Comparison of ENCODE assay signal across 21 mouse cellular contexts in genomic region chr7:92105956-92106355, GRCm38 (mm10).
DNase-seq lines count a peak whose midpoint lies in the region; ATAC-seq and TF ChIP-seq lines count a peak whose summit lies in the region.
"Had no signal": no experiment of that assay in that cellular context is flagged by ENCODE, and none has a peak within 500 bp of the region (broad histone marks: within the 10 kb centered on the region; RNA-seq: fewer than 3 reads in every experiment).

No protein-coding gene starts in this region.

- H3K9ac ChIP-seq in hindbrain, embryonic 15.5 days, result 0 out of 2 replicates have a peak overlapping the region, but pooled peaks have one; percentile 19
- no peak overlapping the region for H3K9ac ChIP-seq in hindbrain, postnatal 0 days (replicated peaks; ENCODE audit: low read length)
- H3K9ac ChIP-seq: forebrain, embryonic 13.5 days; liver, embryonic 14.5 days; lung, embryonic 14.5 days; midbrain, embryonic 15.5 days; stomach, embryonic 15.5 days had no signal

- H3K4me3 ChIP-seq in hindbrain, embryonic 15.5 days, result no peak overlapping the region
- no peak overlapping the region for H3K4me3 ChIP-seq in hindbrain, postnatal 0 days (ENCODE audit: low read length)
- H3K4me3 ChIP-seq: forebrain, embryonic 13.5 days; heart, embryonic 10.5 days; limb, embryonic 15.5 days; midbrain, embryonic 15.5 days; myocyte; stomach, embryonic 15.5 days had no signal

- H3K4me1 ChIP-seq in hindbrain, embryonic 15.5 days (replicated peaks), result peaks cover 5% of the 10 kb centered on the region; the same call in 1 of the 2 replicates
- H3K4me1 ChIP-seq in hindbrain, postnatal 0 days (ENCODE audit: insufficient read depth, low read length), result no peaks in the 10 kb centered on the region
- H3K4me1 ChIP-seq: forebrain, embryonic 13.5 days; heart, embryonic 10.5 days; limb, embryonic 15.5 days; stomach, embryonic 15.5 days had no signal

- no peaks in the 10 kb centered on the region for H3K27me3 ChIP-seq in hindbrain, embryonic 15.5 days
- no peaks in the 10 kb centered on the region for H3K27me3 ChIP-seq in hindbrain, postnatal 0 days (ENCODE audit: insufficient read depth, low read length)
- H3K27me3 ChIP-seq: forebrain, embryonic 13.5 days; limb, embryonic 15.5 days; midbrain, embryonic 15.5 days; stomach, embryonic 15.5 days had no signal

- no peak overlapping the region for H3K27ac ChIP-seq in hindbrain, embryonic 15.5 days (replicated peaks)
- no peak overlapping the region; the same call in 1 of the 2 replicates for H3K27ac ChIP-seq in hindbrain, postnatal 0 days
- H3K27ac ChIP-seq: forebrain, embryonic 13.5 days; heart, embryonic 10.5 days; limb, embryonic 15.5 days; liver, embryonic 14.5 days; midbrain, embryonic 15.5 days; stomach, embryonic 15.5 days had no signal

- H3K9me3 ChIP-seq in hindbrain, embryonic 15.5 days, result no peaks in the 10 kb centered on the region
- H3K9me3 ChIP-seq in hindbrain, postnatal 0 days (ENCODE audit: low read length), result no peaks in the 10 kb centered on the region
- H3K9me3 ChIP-seq: forebrain, embryonic 13.5 days; heart, embryonic 10.5 days; limb, embryonic 15.5 days; midbrain, embryonic 15.5 days; stomach, embryonic 15.5 days had no signal

- 82% methylated on average over 2 of the region's 2 CpGs for WGBS in hindbrain, embryonic 15.5 days
- WGBS in hindbrain, postnatal 0 days, result 79% methylated on average over 2 of the region's 2 CpGs

- TF ChIP-seq CTCF in hindbrain, postnatal 0 days (IDR thresholded peaks at IDR 0.05; ENCODE audit: low read depth), result no peak

- DNase-seq in cerebellum, adult 11 months, result peak; percentile 11
- no peak for DNase-seq in cerebellum, postnatal 4 days (ENCODE audit: low spot score in 2 of 2)
- DNase-seq in hindbrain, postnatal 0 days (ENCODE audit: low spot score), result no peak
- DNase-seq in brain, adult 2 months (ENCODE audit: low read depth, low spot score), result peak; percentile 68
- peak; percentile 41 for DNase-seq in cerebellum, adult 9-11 months
- no peak for DNase-seq in urinary bladder, postnatal 14 days (ENCODE audit: low spot score)
- DNase-seq: adrenal gland, postnatal 25 days; kidney, postnatal 25 days; right cerebral cortex, adult 18-20 months; right cerebral cortex, postnatal 4 days; thymus, postnatal 25 days had no signal

- H3K36me3 ChIP-seq in hindbrain, embryonic 15.5 days, result no peaks in the 10 kb centered on the region
- no peaks in the 10 kb centered on the region for H3K36me3 ChIP-seq in hindbrain, postnatal 0 days (ENCODE audit: insufficient read depth, low read length)
- H3K36me3 ChIP-seq: heart, embryonic 10.5 days; limb, embryonic 15.5 days; midbrain, embryonic 15.5 days; stomach, embryonic 15.5 days had no signal

- 0 out of 2 replicates have a peak, but pooled peaks have one; percentile 4 for ATAC-seq in hindbrain, embryonic 15.5 days (ENCODE audit: low FRiP score, low read depth)
- ATAC-seq in hindbrain, postnatal 0 days, result no peak
- ATAC-seq: intestine, postnatal 0 days had no signal

- H3K4me2 ChIP-seq in hindbrain, embryonic 15.5 days, result no peak overlapping the region
- H3K4me2 ChIP-seq in hindbrain, postnatal 0 days (ENCODE audit: low read depth, low read length), result no peak overlapping the region
- H3K4me2 ChIP-seq: forebrain, embryonic 13.5 days; limb, embryonic 15.5 days; lung, embryonic 14.5 days; midbrain, embryonic 15.5 days; stomach, embryonic 15.5 days had no signal

Comparison
In these comparisons a context has a peak if more than half of its experiments do, and no peak if none do; other contexts are left out.
1. DNase-seq: peak in cerebellum, adult 11 months (single experiment), brain, adult 2 months (single experiment) and cerebellum, adult 9-11 months (single experiment); none in cerebellum, postnatal 4 days (0 of 2), hindbrain, postnatal 0 days (single experiment) and urinary bladder, postnatal 14 days (single experiment).